Mouse (Mus musculus) adrenal gland, postnatal 36 days (tissue): ENCODE data around the gene Ces3b. TPM values are rescaled to one million over a fixed set of nuclear protein-coding genes. Genes with fewer than 3 reads are reported as not detected.

Source experiments
- total RNA-seq, 2 experiments: library from RNA; stranded (reverse); gene quantifications; 2 replicates each; pipeline ENCODE4 v1.2.3; 2021

The Ces3b gene
- total RNA-seq, 2 experiments from 2014 or later: 0.73 TPM; not detected in 1

Other genes with a start within 250 kb of the Ces3b start
- not detected for gene Ces2c, start 236.7 kb upstream of the Ces3b start, total RNA-seq
- gene Ces2e, start 157.5 kb upstream of the Ces3b start, total RNA-seq: 1 to 10 TPM; 2.9 to 5.5 TPM
- gene Ces2f, start 136.4 kb upstream of the Ces3b start, total RNA-seq: not detected
- 1 to 10 TPM; 1.7 to 2.4 TPM for gene Ces2g, start 122.0 kb upstream of the Ces3b start, total RNA-seq
- not detected for gene Ces2h, start 82.9 kb upstream of the Ces3b start, total RNA-seq
- gene Ces3a, start 35.2 kb upstream of the Ces3b start, total RNA-seq: 1 to 10 TPM in 1 of 2 experiments, under 1 TPM in 1; 0.30 to 1.6 TPM
- not detected for gene Ces4a, start 48.0 kb downstream of the Ces3b start, total RNA-seq
- gene Cbfb, start 86.9 kb downstream of the Ces3b start, total RNA-seq: 100 to 1,000 TPM in 1 of 2 experiments, 10 to 100 TPM in 1; 74.1 to 104 TPM
- 10 to 100 TPM; 23.7 to 27.2 TPM for gene D230025D16Rik, start 141.4 kb downstream of the Ces3b start, total RNA-seq
- 1 to 10 TPM; 2.7 to 3.0 TPM for gene B3gnt9, start 171.4 kb downstream of the Ces3b start, total RNA-seq
- 10 to 100 TPM; 15.3 to 17.9 TPM for gene Tradd, start 180.9 kb downstream of the Ces3b start, total RNA-seq
- 1 to 10 TPM; 3.3 to 3.6 TPM for gene Fbxl8, start 180.9 kb downstream of the Ces3b start, total RNA-seq
- 1 to 10 TPM; 1.3 to 1.6 TPM for gene Hsf4, start 186.0 kb downstream of the Ces3b start, total RNA-seq
- gene Nol3, start 192.4 kb downstream of the Ces3b start, total RNA-seq: 1 to 10 TPM; 5.5 TPM
- gene 4931428F04Rik, start 206.1 kb downstream of the Ces3b start, total RNA-seq: 1 to 10 TPM; 2.4 to 2.8 TPM
- gene Exoc3l, start 212.3 kb downstream of the Ces3b start, total RNA-seq: 10 to 100 TPM; 19.8 to 22.0 TPM
- gene E2f4, start 213.9 kb downstream of the Ces3b start, total RNA-seq: 10 to 100 TPM; 36.6 to 49.5 TPM
- 1 to 10 TPM; 3.7 to 7.8 TPM for gene Elmo3, start 221.8 kb downstream of the Ces3b start, total RNA-seq
- 1 to 10 TPM; 3.4 to 6.1 TPM for gene Lrrc29, start 242.5 kb downstream of the Ces3b start, total RNA-seq
- 10 to 100 TPM; 61.5 to 67.0 TPM for gene Tmem208, start 242.6 kb downstream of the Ces3b start, total RNA-seq